Mouse (Mus musculus) WW6 (cell line): ENCODE data around the gene Erc1.

Experiments used
- DNase-seq: peaks from one replicate; pipeline ENCODE4 v3.0.0-alpha.2; 2013; ENCODE audit warnings: low read depth, low spot score

The Erc1 gene

DNA sequence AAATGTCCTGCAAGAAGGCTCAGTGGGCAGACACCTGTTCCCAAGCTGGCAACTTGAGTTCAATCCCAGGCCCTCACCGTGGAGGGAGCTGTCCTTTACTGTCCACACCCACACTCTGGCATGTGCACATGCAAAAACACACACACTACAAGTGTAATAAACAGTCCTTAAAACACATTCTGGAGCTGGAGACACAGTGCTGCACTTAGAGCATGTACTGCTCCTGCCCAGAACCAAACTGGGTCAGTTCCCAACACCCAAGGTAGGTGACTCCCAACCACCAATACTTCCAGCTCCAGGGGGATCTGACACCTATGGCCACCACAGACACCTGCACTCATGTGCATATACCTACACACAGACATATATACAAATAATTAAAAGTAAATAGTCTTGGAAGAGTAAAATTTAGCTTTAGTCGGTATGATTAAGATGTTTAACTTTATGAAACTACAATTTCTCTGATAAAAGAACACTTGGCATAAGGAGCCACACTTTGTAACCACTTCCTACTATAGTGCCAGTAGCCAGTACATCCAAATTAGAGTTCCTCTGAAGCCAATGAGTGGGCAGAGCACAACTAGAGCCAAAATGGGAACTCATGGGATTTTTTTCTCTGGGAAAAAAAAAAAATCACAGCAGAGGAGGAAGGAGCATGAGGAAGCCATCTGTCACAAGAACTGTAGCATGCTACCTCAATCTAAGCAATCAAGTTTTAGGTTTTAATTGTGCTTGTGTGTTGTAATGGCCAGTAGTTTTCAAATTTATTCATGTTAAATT lies 39.1 kb downstream of the Erc1 start:
- no peak for DNase-seq

DNA sequence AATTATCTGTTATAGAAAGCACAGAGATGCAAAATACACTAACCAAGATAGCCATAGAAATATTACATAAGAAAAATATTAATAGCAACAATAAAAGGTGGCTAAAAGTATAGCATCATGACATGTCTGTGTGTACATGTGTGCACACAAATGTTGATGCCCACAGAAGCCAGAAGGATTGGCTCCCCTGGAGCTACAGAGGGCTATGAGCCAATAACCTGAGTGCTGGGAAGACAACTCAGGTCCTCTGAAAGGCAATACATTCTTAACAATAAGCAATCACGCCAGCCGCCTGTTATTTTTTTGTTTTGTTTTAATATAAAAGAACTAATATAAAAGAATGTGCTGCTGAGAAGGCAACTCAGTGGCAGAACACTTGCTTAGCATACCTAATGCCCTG lies 44.7 kb downstream of the Erc1 start:
- no peak for DNase-seq

DNA sequence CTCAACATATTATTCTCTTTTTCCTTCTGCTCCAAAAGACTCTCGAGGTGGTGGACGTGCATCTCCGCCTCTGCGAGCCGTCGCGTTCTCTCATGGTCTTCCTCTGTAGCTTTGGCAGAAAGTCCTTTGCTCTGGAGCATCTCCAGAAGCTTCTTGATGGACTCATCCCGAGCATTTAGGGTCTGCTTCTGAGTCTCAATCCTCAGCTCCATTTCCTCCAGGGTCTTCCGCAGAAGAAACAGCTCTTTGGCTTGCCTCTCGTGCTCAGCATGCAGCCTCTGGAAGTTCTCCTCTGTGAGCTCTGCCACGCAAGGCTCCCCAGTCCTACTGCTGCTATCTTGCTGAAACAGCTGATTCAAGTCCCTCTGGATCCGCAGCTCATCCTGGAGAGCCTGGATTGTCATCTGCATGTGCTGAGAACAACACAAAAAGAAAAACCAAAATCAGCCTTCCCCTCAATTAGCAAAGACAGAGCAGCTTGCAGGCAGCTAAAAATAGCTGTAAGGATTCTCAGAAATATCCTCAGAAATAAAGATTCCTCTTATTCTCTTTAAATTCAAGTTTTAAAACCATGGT lies 51.0 kb downstream of the Erc1 start:
- no peak for DNase-seq

DNA sequence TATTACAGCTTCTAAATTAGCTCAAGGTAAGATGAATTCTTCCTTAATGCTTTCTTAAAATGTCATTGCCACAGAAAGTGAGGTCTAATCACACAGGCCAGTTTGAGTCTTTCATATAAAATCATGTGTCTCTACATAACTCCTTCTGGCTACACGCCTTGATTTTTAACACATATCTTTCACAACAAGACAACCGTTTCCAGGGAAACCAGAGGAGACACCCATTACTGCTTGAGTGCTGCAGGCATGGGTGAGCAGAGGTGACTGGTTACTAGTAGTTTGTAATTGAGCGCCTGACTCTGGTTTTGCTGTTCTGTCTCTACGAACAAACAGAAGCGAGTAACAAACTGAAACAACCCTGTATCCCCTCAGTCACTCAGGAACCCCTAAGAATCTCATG lies 51.7 kb downstream of the Erc1 start:
- DNase-seq, result no peak

DNA sequence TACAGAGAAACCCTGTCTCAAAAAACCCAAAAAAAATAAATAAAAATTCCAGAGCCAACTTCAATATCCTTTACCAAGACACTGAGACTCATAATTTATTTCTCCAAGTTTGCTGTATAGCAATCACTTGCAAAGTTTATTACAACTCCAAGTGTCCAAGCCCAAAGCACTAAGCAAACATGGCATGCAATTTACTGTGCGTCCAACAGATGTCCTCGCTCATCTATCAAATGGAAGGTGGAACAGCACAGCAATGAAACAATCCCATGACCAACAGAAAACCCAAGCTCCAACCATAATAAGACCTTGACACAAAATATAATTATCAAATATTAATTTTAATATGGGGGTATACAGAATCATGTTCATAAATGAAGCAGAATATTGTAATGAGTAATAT lies 55.4 kb downstream of the Erc1 start:
- peak; percentile 14 for DNase-seq

- DNase-seq, result no peak
Observed at GRCm38 (mm10) chr6:119782416-119782815, 65.6 kb downstream of the Erc1 start.

- no peak for DNase-seq
Observed at GRCm38 (mm10) chr6:119781109-119781508, 66.9 kb downstream of the Erc1 start.

GRCm38 (mm10) chr6:119768778-119769177 lies 79.2 kb downstream of the Erc1 start:
- no peak for DNase-seq

DNA sequence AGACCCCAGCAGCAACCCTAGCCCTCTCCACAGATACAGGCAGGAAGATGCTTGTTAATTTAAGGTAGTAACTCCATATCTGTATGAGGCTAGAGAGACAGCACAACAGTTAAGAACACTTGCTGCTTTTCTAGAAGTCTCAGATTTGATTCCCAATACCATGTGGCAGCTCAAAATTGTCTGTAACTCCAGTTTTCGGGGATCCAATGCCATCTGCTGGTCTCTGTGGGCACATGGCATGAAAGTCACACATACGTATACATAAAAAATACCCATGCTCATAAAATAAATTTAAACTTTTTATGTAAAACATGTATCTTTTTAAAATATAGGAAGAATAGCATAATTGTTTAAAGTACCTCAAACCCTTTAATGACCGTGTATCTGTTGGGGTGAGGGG lies 83.6 kb downstream of the Erc1 start:
- DNase-seq, result no peak

DNA sequence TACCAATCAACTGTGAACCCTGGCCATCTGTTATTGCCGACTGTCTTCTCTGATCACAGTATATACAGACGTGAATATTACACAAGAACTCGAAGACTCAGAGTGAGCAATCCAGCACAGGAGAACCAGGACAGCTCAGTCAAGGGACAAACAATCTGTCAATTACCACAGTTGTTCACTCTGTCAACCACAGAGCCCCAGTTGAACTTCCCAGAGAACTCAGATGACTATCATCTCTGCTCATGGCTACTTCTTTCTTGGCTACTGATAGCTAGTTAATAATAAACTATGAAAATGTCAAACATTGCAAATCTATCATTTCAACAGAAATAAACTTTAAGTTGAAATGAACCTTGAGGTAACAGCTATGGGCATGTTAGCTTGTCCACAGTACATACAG lies 88.1 kb downstream of the Erc1 start:
- no peak for DNase-seq

DNA sequence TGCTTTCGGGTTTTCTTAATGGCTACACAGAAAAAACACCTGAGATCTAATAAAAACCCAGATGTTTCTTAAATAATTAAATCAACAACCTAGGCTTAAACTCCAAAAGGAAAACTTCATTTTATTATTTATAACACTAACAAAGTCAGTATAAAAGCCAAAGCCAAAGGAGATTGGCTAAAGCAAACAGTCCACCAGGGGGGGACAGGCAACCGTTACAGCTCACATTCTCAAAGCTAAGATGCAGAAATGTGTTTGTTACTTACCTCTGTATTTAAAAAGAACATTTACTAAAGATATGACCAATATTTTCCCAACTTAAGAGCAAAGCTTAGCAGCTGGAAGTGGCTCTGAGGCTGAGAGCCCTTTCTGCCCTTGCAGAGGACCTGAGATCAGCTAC lies 89.5 kb downstream of the Erc1 start:
- DNase-seq, result no peak

DNA sequence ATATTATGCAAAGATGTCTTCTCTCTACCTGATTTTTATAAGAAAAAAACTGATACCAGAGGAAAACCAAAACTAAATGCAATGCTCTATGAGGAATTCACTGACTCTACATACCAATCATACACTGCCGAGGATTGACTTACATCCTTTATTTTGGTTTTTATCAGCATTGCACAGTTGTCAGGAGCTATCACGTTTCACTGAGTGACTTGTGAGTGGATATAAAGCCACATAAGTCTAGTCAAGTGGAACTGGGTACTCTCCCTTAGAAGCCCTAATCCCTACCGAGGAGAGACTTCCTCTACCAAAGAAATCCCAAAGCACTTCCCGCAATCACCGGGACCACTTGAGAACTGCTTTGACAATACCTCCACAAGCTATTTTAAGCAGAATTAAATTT lies 90.2 kb downstream of the Erc1 start:
- no peak for DNase-seq

- DNase-seq, result no peak
Observed at GRCm38 (mm10) chr6:119755866-119756265, 92.1 kb downstream of the Erc1 start.

- DNase-seq, result no peak
Observed at GRCm38 (mm10) chr6:119749093-119749635, 98.8 kb downstream of the Erc1 start.

- no peak for DNase-seq
Observed at GRCm38 (mm10) chr6:119741861-119742260, 106.1 kb downstream of the Erc1 start.

- no peak for DNase-seq
Observed at GRCm38 (mm10) chr6:119740541-119740940, 107.4 kb downstream of the Erc1 start.

DNA sequence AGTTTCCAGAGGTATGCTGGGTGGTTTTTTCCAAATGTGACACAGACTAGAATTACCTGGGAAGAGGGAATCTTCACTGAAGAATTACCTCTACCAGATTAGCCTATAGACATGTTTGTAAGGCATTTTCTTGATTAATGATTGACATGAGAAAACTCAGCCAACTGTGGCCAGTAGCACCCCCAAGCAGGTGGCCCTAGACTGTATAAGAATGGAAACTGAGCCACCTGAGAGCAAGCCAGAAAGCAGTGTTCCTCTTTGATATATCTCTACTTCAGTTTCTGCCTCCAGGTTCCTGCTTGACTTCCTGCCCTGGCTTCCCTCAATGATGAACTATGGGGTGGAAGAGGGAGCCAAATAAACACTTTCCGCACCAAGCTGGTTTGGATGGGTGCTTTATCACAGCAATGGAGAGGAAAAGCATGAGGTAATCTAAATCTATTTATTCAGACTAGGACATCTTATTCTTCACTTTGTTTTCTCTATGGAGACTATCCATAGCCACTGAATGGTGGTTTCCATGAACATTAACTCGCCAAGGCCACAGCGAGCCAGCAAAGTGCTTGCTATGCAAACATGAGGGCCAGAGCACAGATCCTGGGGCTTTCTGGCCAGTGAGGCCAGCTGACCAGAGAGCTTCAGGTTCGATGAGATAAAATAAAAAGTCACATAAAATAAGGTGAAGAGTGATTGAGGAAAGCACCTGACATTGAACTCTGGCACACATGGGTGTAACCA lies 109.2 kb downstream of the Erc1 start:
- DNase-seq, result no peak

- DNase-seq, result no peak
Observed at GRCm38 (mm10) chr6:119737716-119738115, 110.3 kb downstream of the Erc1 start.

- no peak for DNase-seq
Observed at GRCm38 (mm10) chr6:119735937-119736336, 112.0 kb downstream of the Erc1 start.

GRCm38 (mm10) chr6:119731155-119731554 lies 116.8 kb downstream of the Erc1 start:
- no peak for DNase-seq

GRCm38 (mm10) chr6:119715234-119715633 lies 132.7 kb downstream of the Erc1 start:
- DNase-seq, result no peak

DNA sequence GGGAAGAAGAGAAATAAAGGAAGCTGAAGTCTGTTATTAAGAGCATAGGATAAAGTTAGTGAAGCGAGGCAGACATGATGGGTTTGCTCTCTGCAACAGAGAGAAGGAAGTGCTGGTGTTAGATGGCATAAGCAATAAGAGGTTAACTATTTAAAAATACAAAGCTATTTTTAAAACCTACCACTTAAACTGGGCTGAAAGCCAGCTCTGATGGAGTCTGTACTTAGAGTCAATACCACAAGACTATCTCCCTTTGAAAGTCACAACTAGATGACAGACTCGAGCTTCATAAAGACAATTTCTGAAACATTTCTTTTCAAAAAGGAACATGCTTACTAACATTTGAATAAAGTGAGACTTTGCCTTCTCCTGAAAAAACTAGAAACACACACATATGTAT lies 134.0 kb downstream of the Erc1 start:
- DNase-seq, result no peak

DNA sequence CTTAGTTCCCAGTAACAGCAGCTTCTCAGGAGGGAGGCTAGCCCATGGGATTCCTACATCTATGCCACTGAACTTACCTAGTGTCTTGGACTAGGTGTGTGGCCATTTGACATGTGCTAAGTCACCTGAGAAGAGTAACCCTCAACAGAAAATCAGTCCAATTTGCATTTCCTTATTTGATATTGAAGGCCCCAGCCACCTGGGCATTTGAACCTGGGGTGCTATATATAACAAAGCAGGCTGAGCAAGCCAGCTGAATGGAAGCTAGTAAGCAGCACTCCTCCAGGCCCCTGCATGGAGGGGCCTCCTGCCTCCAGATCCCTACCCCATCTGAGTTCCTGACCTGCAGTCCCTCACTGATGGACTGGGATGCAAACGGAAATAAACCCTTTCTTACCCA lies 135.5 kb downstream of the Erc1 start:
- no peak for DNase-seq
